8 mouse cellular contexts compared by ENCODE assay signal in genomic region chr15:103272419-103273279, GRCm38 (mm10). TPM values are rescaled to one million over a fixed set of nuclear protein-coding genes. Genes with fewer than 3 reads are reported as not detected.
DNase-seq lines count a peak whose midpoint lies in the region; ATAC-seq and TF ChIP-seq lines count a peak whose summit lies in the region.

TSS of gene Copz1 (plus strand) at chr15:103272714.

- DNase-seq in ES-E14 (ENCODE audit: low read depth, low spot score) = peak; percentile 98
- peak; percentile 98 for DNase-seq in cerebellum, adult 11-12 months
- DNase-seq in heart, postnatal 25 days (ENCODE audit: low spot score) = peak; percentile 97
- peak; percentile 98 to 99 for DNase-seq in layer of hippocampus, adult 18-20 months (ENCODE audit: low spot score in 2 of 2)
- DNase-seq in lung, adult 2 months = peak; percentile 91
- DNase-seq in thymus, adult 18-20 months = peak; percentile 93 to 97

- peak within 1 kb of the TSS; percentile 91 for H3K9ac ChIP-seq in ES-E14 (ENCODE audit: insufficient read depth, low read depth, low read length, poor library complexity, severe bottlenecking)
- H3K9ac ChIP-seq in forebrain, embryonic 15.5 days (replicated peaks) = peak within 1 kb of the TSS; percentile 83

- no peaks in the 10 kb centered on the region; the same call in 1 of the 2 replicates for H3K9me3 ChIP-seq in ES-E14 (ENCODE audit: control insufficient read depth, insufficient read depth, low read depth, low read length)
- no peaks in the 10 kb centered on the region for H3K9me3 ChIP-seq in forebrain, embryonic 15.5 days

- no peaks in the 10 kb centered on the region for H3K36me3 ChIP-seq in ES-E14 (ENCODE audit: control insufficient read depth, insufficient read depth, low read length, poor library complexity, severe bottlenecking)
- H3K36me3 ChIP-seq in forebrain, embryonic 15.5 days = no peaks in the 10 kb centered on the region

- intact Hi-C loops in heart, postnatal 25 days (cut with DNase I) = no loop called here

- H3K4me2 ChIP-seq in forebrain, embryonic 15.5 days (replicated peaks) = peak within 1 kb of the TSS; percentile 77

- WGBS in forebrain, embryonic 15.5 days = under 1% methylated on average over 38 of the region's 38 CpGs
- under 1% methylated on average over 38 of the region's 38 CpGs for WGBS in lung, adult 2 months

- H3K4me3 ChIP-seq in ES-E14 (ENCODE audit: insufficient read depth in 1 of 2, low read depth in 1 of 2, low read length in 2 of 2, poor library complexity in 1 of 2, severe bottlenecking in 1 of 2) = peak within 1 kb of the TSS; percentile 88 to 98
- H3K4me3 ChIP-seq in forebrain, embryonic 15.5 days = peak within 1 kb of the TSS; percentile 85
- peak within 1 kb of the TSS; percentile 82 for H3K4me3 ChIP-seq in lung, adult 2 months (replicated peaks; ENCODE audit: extremely low read depth, low read depth, low read length)

- TF ChIP-seq CTCF in lung, adult 2 months (IDR thresholded peaks at IDR 0.05; ENCODE audit: insufficient read depth, low read length) = no peak

- in situ Hi-C loops in ES-E14 (cut with MboI; ENCODE audit: low sequenced_read_pairs in 2 of 2, unreplicated experiment in 2 of 2) = no loop called here

- no peak within 1 kb of the TSS for H3K27ac ChIP-seq in ES-E14 (ENCODE audit: insufficient read depth, low read depth, low read length, poor library complexity, severe bottlenecking)
- peak within 1 kb of the TSS; percentile 72 for H3K27ac ChIP-seq in forebrain, embryonic 15.5 days (replicated peaks)

- 0 out of 4 replicates have a peak, but pooled peaks cover 0 to 2% of the 10 kb centered on the region in 2 experiments for H3K4me1 ChIP-seq in ES-E14 (ENCODE audit: control insufficient read depth in 2 of 2, insufficient read depth in 2 of 2, low read length in 2 of 2, poor library complexity in 1 of 2)
- peaks cover 18% of the 10 kb centered on the region for H3K4me1 ChIP-seq in forebrain, embryonic 15.5 days
- H3K4me1 ChIP-seq in lung, adult 2 months (ENCODE audit: control insufficient read depth, insufficient read depth, low read length) = peaks cover 10% of the 10 kb centered on the region

- H3K27me3 ChIP-seq in forebrain, embryonic 15.5 days = no peaks in the 10 kb centered on the region

- peak; percentile 100 for ATAC-seq in forebrain, embryonic 15.5 days (replicated peaks)
- ATAC-seq in neutrophil, adult 5-6 weeks (ENCODE audit: extremely low read depth, insufficient number of reproducible peaks, low FRiP score, poor library complexity, severe bottlenecking) = peak; percentile 99

- peak; percentile 96 for TF ChIP-seq POLR2A in lung, adult 2 months (IDR thresholded peaks at IDR 0.05; ENCODE audit: borderline replicate concordance, extremely low read depth, low read depth, low read length)

TF ChIP-seq in ES-E14, 5 proteins besides CTCF, POLR2A, EP300 and RAD21:
- TF ChIP-seq HCFC1 (IDR thresholded peaks at IDR 0.05; ENCODE audit: borderline replicate concordance, insufficient read depth, low read length) (0 out of 2 replicates have a peak, but pooled peaks have one; percentile 46), MAFK (IDR thresholded peaks at IDR 0.05; ENCODE audit: insufficient read depth, low read depth, low read length) (no peak), CHD2 (IDR thresholded peaks at IDR 0.05; ENCODE audit: low read depth, low read length) (peak; percentile 87), ZNF384 (IDR thresholded peaks at IDR 0.05; ENCODE audit: low read depth, low read length) (no peak), ZC3H11A (IDR thresholded peaks at IDR 0.05; ENCODE audit: borderline replicate concordance, low read depth, low read length) (no peak)

RNA-seq across cellular contexts. Expression of gene Copz1, which starts in this region (rescaled TPM):
- total RNA-seq in ES-E14 (2012; rRNA removed) = 59.4 and 85.5 TPM in 2 replicates
- polyA plus RNA-seq in forebrain, embryonic 15.5 days (2015; fragmentation: Nextera tagmentation; extraction: Ambion mirVana) = 215 and 220 TPM in 2 replicates
- 10 to 100 TPM; 51.8 to 53.4 TPM for total RNA-seq in heart, postnatal 25 days (2021)
- 100 to 1,000 TPM in 1 of 2 experiments, 10 to 100 TPM in 1; 97.0 to 100 TPM for total RNA-seq in layer of hippocampus, adult 18-20 months (2021)
- 55.1 and 86.2 TPM in 2 replicates for polyA plus RNA-seq in lung, adult 2 months (2012; rRNA removed)
- total RNA-seq in neutrophil, adult 5-6 weeks (2017) = 47.4 and 48.1 TPM in 2 replicates
